Mouse (Mus musculus) MEL (cell line): ENCODE measurements around the gene Gm11985.

Experiments used
- CHD2 ChIP-seq: IDR thresholded peaks from 2 replicates; pipeline ENCODE4 v1.6.1; 2011; ENCODE audit warnings: low read length, improper control_type of control experiment
- CTCF ChIP-seq, 3 experiments: IDR thresholded peaks in 2 of 3; conservative IDR thresholded peaks in 1 of 3; 2 replicates each; pipeline ENCODE4 v1.5.1; 2011 to 2012; ENCODE audit warnings: low read length in 3 of 3, low read depth in 2 of 3, mild to moderate bottlenecking in 2 of 3, improper control_type of control experiment in 1 of 3, inconsistent platforms in 1 of 3, mixed read lengths in 1 of 3, moderate library complexity in 1 of 3; ENCODE audit not compliant: control insufficient read depth in 1 of 3, insufficient read depth in 1 of 3, poor library complexity in 1 of 3, severe bottlenecking in 1 of 3
- ELF1 ChIP-seq: IDR thresholded peaks from 2 replicates; pipeline ENCODE4 v1.6.1; 2014; ENCODE audit warnings: low read depth, mild to moderate bottlenecking, inconsistent platforms, low read length, improper control_type of control experiment, moderate library complexity
- GATA1 ChIP-seq: IDR thresholded peaks from 2 replicates; pipeline ENCODE4 v1.6.1; 2011; ENCODE audit warnings: low read depth, low read length, improper control_type of control experiment
- MAX ChIP-seq: IDR thresholded peaks from 2 replicates; pipeline ENCODE4 v1.6.1; 2011; ENCODE audit warnings: low read length, improper control_type of control experiment
- NELFE ChIP-seq: IDR thresholded peaks from 2 replicates; pipeline ENCODE4 v1.6.1; 2011; ENCODE audit warnings: low read depth, low read length, improper control_type of control experiment
- NRF1 ChIP-seq: IDR thresholded peaks from 2 replicates; pipeline ENCODE4 v1.6.1; 2014; ENCODE audit warnings: low read depth, mild to moderate bottlenecking, inconsistent platforms, low read length, improper control_type of control experiment, moderate library complexity; ENCODE audit not compliant: poor library complexity, insufficient read depth, severe bottlenecking
- POLR2A ChIP-seq, 2 experiments: IDR thresholded peaks; 2 replicates each; pipeline ENCODE4 v1.6.1; 2011 to 2012; ENCODE audit warnings: low read length in 2 of 2, mild to moderate bottlenecking in 2 of 2, control low read depth in 1 of 2, improper control_type of control experiment in 1 of 2, low read depth in 1 of 2, moderate library complexity in 1 of 2; ENCODE audit not compliant: control insufficient read depth in 1 of 2, insufficient read depth in 1 of 2, poor library complexity in 1 of 2
- POLR2AphosphoS2 ChIP-seq: IDR thresholded peaks from 2 replicates; pipeline ENCODE4 v1.6.1; 2011; ENCODE audit warnings: low read length, improper control_type of control experiment
- SIN3A ChIP-seq: IDR thresholded peaks from 2 replicates; pipeline ENCODE4 v1.6.1; 2012; ENCODE audit warnings: low read length, improper control_type of control experiment, inconsistent platforms
- SMC3 ChIP-seq: IDR thresholded peaks from 2 replicates; pipeline ENCODE4 v1.6.1; 2011; ENCODE audit warnings: low read depth, low read length, improper control_type of control experiment
- ZNF384 ChIP-seq: IDR thresholded peaks from 2 replicates; pipeline ENCODE4 v1.6.1; 2012; ENCODE audit warnings: low read depth, mild to moderate bottlenecking, inconsistent platforms, low read length, improper control_type of control experiment

DNA sequence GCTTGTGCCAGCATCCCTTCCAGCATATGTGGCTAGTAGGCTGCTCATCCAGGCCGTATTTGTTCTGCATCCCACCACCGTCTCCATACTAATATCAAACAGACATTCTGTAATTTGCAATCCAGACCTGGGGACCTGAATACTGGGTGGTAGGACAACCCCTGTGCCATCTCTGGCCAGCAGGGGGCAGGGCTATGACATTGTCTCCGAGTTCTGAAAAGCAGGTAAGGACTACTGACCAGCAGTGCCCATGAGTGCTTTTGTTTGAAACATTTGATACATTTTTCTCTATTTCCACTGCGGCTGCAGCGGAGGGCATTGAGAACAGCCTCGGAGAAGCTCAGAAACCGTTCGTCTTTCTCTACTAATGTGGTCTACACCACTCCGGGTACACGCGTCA, 44.0 kb downstream of the Gm11985 start:
- no peak for TF ChIP-seq POLR2AphosphoS2
- peak in 1 of 3 experiments; percentile 23; a peak in 2 of 6 replicates for TF ChIP-seq CTCF (IDR thresholded peaks at IDR 0.05 in 2 of 3, conservative IDR thresholded peaks at IDR 0.05 in 1 of 3; ENCODE audit: control insufficient read depth in 1 of 3, insufficient read depth in 1 of 3, low read depth in 2 of 3, low read length in 3 of 3, poor library complexity in 1 of 3, severe bottlenecking in 1 of 3)
- no peak for TF ChIP-seq NRF1
- no peak for TF ChIP-seq NELFE
- no peak for TF ChIP-seq SIN3A
- TF ChIP-seq ELF1, result no peak
- TF ChIP-seq GATA1, result no peak
- no peak for TF ChIP-seq ZNF384
- no peak for TF ChIP-seq MAX
- no peak for TF ChIP-seq CHD2
- TF ChIP-seq POLR2A (IDR thresholded peaks at IDR 0.05; ENCODE audit: control insufficient read depth in 1 of 2, insufficient read depth in 1 of 2, low read depth in 1 of 2, low read length in 2 of 2, poor library complexity in 1 of 2), result no peak
- no peak for TF ChIP-seq SMC3
